Mouse (Mus musculus): ENCODE data around the gene Stxbp1. TPM values are rescaled to one million over a fixed set of nuclear protein-coding genes. Genes with fewer than 3 reads are reported as not detected.

The Stxbp1 gene
- 28.3 and 32.4 TPM in 2 replicates for polyA plus RNA-seq (2016; fragmentation: Nextera tagmentation; extraction: Ambion mirVana)

DNA sequence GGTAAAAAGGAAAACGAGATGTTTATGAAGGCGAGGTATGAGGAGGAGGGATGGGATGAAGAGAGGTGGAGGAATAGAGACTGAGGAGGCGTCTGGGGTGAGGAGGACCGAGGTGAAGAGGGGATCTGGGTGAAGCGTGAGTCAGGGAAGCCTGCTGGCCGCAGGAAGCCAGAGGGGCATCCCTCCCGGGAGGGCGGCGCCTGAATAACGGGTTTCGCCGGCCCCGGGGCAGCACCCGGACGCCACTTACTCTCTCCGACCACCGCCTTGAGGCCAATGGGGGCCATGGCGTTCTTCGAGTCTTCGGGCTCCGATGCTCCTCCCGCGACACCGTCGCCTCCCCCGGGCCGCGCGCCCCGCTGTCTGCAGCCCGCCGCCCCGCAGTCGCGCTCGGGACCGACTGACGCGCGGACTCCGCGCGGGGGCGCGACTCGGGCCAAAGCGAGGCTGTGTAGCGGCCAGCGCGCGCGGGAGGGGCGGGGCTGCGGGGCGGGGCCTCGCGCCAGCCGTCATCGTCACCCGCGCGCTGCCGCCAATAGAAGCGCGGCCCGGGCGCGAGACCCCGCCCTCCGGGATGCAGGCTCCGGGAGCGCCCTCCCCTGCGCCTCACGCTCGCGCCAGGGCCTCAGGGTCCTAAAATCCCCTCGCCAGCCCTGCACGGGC is at the start of gene Stxbp1:
Gene Stxbp1 (minus strand): TSS at position 441 of the 663 bp plus-strand sequence.
- Histone ChIP-seq H3K9me3 (no peaks in the 10 kb centered on the region), H3K4me2 (replicated peaks) (peak within 1 kb of the TSS; percentile 99), H3K36me3 (no peaks in the 10 kb centered on the region), H3K9ac (peak within 1 kb of the TSS; percentile 87), H3K4me3 (peak within 1 kb of the TSS; percentile 85), H3K27me3 (peaks cover under 1% of the 10 kb centered on the region; the same call in 1 of the 2 replicates), H3K27ac (peak within 1 kb of the TSS; percentile 74), H3K4me1 (peaks cover 8% of the 10 kb centered on the region; the same call in 1 of the 2 replicates)
- WGBS: 1% methylated on average over 48 of the region's 78 CpGs
- peak; percentile 91 for ATAC-seq (ENCODE audit: insufficient number of reproducible peaks, insufficient read depth, low FRiP score, low TSS enrichment)

- ATAC-seq (ENCODE audit: insufficient number of reproducible peaks, insufficient read depth, low FRiP score, low TSS enrichment): no peak
- Histone ChIP-seq H3K9ac (no peak overlapping the region), H3K4me3 (no peak overlapping the region), H3K27me3 (no peaks in the 10 kb centered on the region), H3K36me3 (0 out of 2 replicates have a peak, but pooled peaks cover 9% of the 10 kb centered on the region), H3K4me1 (peaks cover 34% of the 10 kb centered on the region), H3K4me2 (replicated peaks) (no peak overlapping the region), H3K27ac (peak overlapping the region; percentile 25; the same call in 1 of the 2 replicates), H3K9me3 (no peaks in the 10 kb centered on the region)
- WGBS: 52% methylated on average over 10 of the region's 10 CpGs
These were observed 49.6 kb upstream of the Stxbp1 start for GRCm38 (mm10) chr2:32896507-32897147.

DNA sequence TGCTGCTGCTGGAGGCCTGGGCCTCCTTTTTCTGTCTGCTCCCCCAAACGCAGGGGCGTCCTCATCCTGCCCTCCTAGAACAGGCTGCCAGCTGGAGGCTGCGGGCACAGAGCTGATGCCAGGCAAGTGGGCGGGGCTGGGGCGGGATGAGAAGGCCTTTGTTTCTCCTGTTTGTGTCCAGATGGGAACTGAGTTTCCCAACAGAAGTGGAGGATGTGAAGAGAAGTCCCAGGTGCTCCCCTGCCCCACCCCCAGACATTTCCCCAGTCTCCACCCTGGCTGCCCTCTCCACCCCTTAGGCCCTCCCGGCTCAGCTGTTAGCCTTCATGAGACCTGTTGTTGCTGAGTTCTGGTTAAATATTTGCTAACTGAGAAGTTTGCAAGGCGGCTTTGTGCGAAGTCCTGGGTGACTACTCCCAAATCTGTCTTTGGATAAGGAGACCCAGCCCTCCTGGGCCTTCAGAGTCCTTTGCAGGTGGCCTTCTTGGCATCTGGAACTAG is 48.6 kb upstream of the Stxbp1 start:
- no peak overlapping the region for H3K9ac ChIP-seq
- H3K27me3 ChIP-seq: no peaks in the 10 kb centered on the region
- 40% methylated on average over 8 of the region's 8 CpGs for WGBS
- no peaks in the 10 kb centered on the region for H3K9me3 ChIP-seq
- peak overlapping the region; percentile 25; the same call in 1 of the 2 replicates for H3K27ac ChIP-seq
- peaks cover 38% of the 10 kb centered on the region for H3K4me1 ChIP-seq
- H3K36me3 ChIP-seq: 0 out of 2 replicates have a peak, but pooled peaks cover 9% of the 10 kb centered on the region
- no peak overlapping the region for H3K4me2 ChIP-seq (replicated peaks)
- ATAC-seq (ENCODE audit: insufficient number of reproducible peaks, insufficient read depth, low FRiP score, low TSS enrichment): no peak
- H3K4me3 ChIP-seq: no peak overlapping the region

GRCm38 (mm10) chr2:32894097-32894496 is 47.1 kb upstream of the Stxbp1 start:
- no peaks in the 10 kb centered on the region for H3K27me3 ChIP-seq
- H3K9me3 ChIP-seq: no peaks in the 10 kb centered on the region
- H3K36me3 ChIP-seq: 0 out of 2 replicates have a peak, but pooled peaks cover 9% of the 10 kb centered on the region
- no peak for ATAC-seq (ENCODE audit: insufficient number of reproducible peaks, insufficient read depth, low FRiP score, low TSS enrichment)
- no peak overlapping the region for H3K27ac ChIP-seq
- no peak overlapping the region for H3K9ac ChIP-seq
- no peak overlapping the region for H3K4me2 ChIP-seq (replicated peaks)
- WGBS: 69% methylated on average over 2 of the region's 2 CpGs
- peaks cover 38% of the 10 kb centered on the region for H3K4me1 ChIP-seq
- H3K4me3 ChIP-seq: no peak overlapping the region

DNA sequence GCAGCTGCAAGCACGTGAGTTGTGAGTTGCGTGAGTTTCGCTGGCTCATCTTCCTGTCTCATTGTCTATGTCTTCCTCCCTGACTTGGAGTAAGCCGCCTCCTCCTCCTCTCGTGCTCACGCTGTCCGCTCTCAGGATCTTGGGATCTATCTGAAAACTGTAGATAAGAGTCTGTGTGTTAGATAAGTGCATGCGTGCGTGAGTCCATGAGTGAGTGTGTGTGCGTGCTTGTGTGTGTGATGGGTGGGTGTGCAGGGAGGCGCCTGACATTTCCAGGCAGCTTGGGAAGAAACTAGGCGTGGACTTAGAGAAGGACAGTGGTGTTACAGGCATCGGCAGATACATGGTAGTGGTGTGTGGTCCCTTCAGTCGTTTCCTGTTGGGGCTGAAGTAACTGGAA is 45.4 kb upstream of the Stxbp1 start:
- no peak overlapping the region for H3K9ac ChIP-seq
- no peaks in the 10 kb centered on the region for H3K27me3 ChIP-seq
- H3K9me3 ChIP-seq: no peaks in the 10 kb centered on the region
- no peak overlapping the region for H3K4me3 ChIP-seq
- H3K4me1 ChIP-seq: peaks cover 43% of the 10 kb centered on the region
- no peak for ATAC-seq (ENCODE audit: insufficient number of reproducible peaks, insufficient read depth, low FRiP score, low TSS enrichment)
- WGBS: 91% methylated on average over 14 of the region's 14 CpGs
- H3K36me3 ChIP-seq: 0 out of 2 replicates have a peak, but pooled peaks cover 9% of the 10 kb centered on the region
- no peak overlapping the region for H3K27ac ChIP-seq
- no peak overlapping the region for H3K4me2 ChIP-seq (replicated peaks)

DNA sequence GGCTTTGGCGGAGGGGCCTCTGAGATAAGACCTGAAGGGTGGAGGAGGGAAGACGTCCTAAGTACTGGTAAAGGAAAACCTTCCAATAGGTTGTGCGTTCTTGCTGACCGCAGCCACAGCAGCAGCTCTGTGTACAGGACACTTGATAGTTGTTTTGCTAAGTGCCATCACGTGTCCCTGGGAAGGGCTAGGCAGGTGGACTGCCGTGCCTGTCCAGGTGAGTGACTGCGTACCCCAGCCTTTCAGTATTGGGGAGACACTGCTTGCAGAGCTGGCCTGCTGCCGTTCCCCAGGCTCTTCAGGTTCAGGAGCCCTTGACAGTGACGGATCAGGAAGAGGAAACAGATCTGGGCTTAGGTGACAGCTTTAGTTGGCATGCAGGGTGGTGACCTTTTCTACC is 44.2 kb upstream of the Stxbp1 start:
- WGBS: 66% methylated on average over 9 of the region's 9 CpGs
- Histone ChIP-seq H3K27ac (no peak overlapping the region), H3K9me3 (no peaks in the 10 kb centered on the region), H3K27me3 (no peaks in the 10 kb centered on the region), H3K36me3 (0 out of 2 replicates have a peak, but pooled peaks cover 9% of the 10 kb centered on the region), H3K4me2 (replicated peaks) (no peak overlapping the region), H3K9ac (no peak overlapping the region), H3K4me1 (peaks cover 36% of the 10 kb centered on the region), H3K4me3 (no peak overlapping the region)
- no peak for ATAC-seq (ENCODE audit: insufficient number of reproducible peaks, insufficient read depth, low FRiP score, low TSS enrichment)

DNA sequence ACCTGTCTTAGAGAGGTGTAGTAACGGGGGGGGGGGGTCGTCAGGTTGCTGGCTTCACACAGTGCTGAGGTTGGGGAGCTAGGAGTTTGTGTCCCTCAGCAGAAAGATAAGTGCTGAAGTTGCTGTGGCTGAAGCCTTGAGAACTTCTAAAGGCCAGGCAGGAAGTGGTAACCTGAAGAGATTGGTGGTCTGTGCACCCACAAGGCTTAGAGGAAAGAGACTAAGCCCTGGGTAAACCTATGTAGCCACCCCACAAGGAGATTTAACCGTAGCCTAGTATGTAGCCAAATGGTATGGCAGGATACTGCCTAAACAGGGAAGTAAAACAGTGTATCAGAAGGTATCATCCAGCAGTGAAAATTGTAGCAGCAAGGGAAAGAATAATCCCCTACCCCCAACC is 43.2 kb upstream of the Stxbp1 start:
- 88% methylated on average over 3 of the region's 3 CpGs for WGBS
- H3K4me3 ChIP-seq: no peak overlapping the region
- no peaks in the 10 kb centered on the region for H3K27me3 ChIP-seq
- H3K4me2 ChIP-seq (replicated peaks): no peak overlapping the region
- peaks cover 26% of the 10 kb centered on the region for H3K4me1 ChIP-seq
- ATAC-seq (ENCODE audit: insufficient number of reproducible peaks, insufficient read depth, low FRiP score, low TSS enrichment): no peak
- H3K9ac ChIP-seq: no peak overlapping the region
- H3K9me3 ChIP-seq: no peaks in the 10 kb centered on the region
- H3K27ac ChIP-seq: no peak overlapping the region
- 0 out of 2 replicates have a peak, but pooled peaks cover 9% of the 10 kb centered on the region for H3K36me3 ChIP-seq

GRCm38 (mm10) chr2:32888551-32888950 is 41.5 kb upstream of the Stxbp1 start:
- Histone ChIP-seq H3K4me2 (replicated peaks) (no peak overlapping the region), H3K27me3 (no peaks in the 10 kb centered on the region), H3K9me3 (no peaks in the 10 kb centered on the region), H3K4me1 (peaks cover 38% of the 10 kb centered on the region), H3K36me3 (0 out of 2 replicates have a peak, but pooled peaks cover 12% of the 10 kb centered on the region), H3K9ac (no peak overlapping the region), H3K27ac (peak overlapping the region; percentile 86), H3K4me3 (no peak overlapping the region)
- 20% methylated on average over 3 of the region's 3 CpGs for WGBS
- peak; percentile 61; the same call in 1 of the 2 replicates for ATAC-seq (ENCODE audit: insufficient number of reproducible peaks, insufficient read depth, low FRiP score, low TSS enrichment)

DNA sequence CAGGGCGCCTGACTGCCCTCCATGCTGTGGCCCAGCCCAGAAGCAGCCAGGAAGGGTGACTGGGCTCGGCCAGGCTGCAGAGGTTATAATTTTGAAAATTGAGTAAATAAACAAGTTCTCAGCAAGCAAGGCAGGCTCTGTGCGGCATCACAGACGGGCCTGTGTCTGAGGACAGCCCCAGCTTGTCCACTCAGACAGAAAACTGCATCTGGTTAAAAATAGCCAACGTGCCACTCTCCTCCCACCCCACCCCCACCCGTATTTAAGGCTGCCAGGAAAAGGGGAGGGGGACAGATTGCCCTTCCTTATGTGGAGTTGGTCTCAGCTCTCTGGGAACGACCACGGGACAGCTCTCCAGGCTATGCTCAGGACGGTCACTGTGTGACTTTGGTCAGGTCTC is 41.0 kb upstream of the Stxbp1 start:
- 0 out of 2 replicates have a peak, but pooled peaks cover 12% of the 10 kb centered on the region for H3K36me3 ChIP-seq
- peaks cover 41% of the 10 kb centered on the region for H3K4me1 ChIP-seq
- H3K4me3 ChIP-seq: no peak overlapping the region
- H3K27me3 ChIP-seq: no peaks in the 10 kb centered on the region
- ATAC-seq (ENCODE audit: insufficient number of reproducible peaks, insufficient read depth, low FRiP score, low TSS enrichment): no peak
- peak overlapping the region; percentile 86 for H3K27ac ChIP-seq
- H3K9ac ChIP-seq: no peak overlapping the region
- H3K4me2 ChIP-seq (replicated peaks): 0 out of 2 replicates have a peak overlapping the region, but pooled peaks have one; percentile 17
- H3K9me3 ChIP-seq: no peaks in the 10 kb centered on the region
- WGBS: 10% methylated on average over 9 of the region's 9 CpGs

GRCm38 (mm10) chr2:32884745-32885144 is 37.7 kb upstream of the Stxbp1 start:
- 19% methylated on average over 7 of the region's 7 CpGs for WGBS
- Histone ChIP-seq H3K4me3 (no peak overlapping the region), H3K4me2 (replicated peaks) (no peak overlapping the region), H3K27ac (peak overlapping the region; percentile 77), H3K27me3 (no peaks in the 10 kb centered on the region), H3K36me3 (0 out of 2 replicates have a peak, but pooled peaks cover 3% of the 10 kb centered on the region), H3K9me3 (no peaks in the 10 kb centered on the region), H3K9ac (no peak overlapping the region), H3K4me1 (peaks cover 71% of the 10 kb centered on the region)
- ATAC-seq (ENCODE audit: insufficient number of reproducible peaks, insufficient read depth, low FRiP score, low TSS enrichment): no peak

- Histone ChIP-seq H3K36me3 (0 out of 2 replicates have a peak, but pooled peaks cover 3% of the 10 kb centered on the region), H3K4me2 (replicated peaks) (peak overlapping the region; percentile 32), H3K4me1 (peaks cover 78% of the 10 kb centered on the region), H3K9ac (no peak overlapping the region), H3K4me3 (no peak overlapping the region), H3K27me3 (no peaks in the 10 kb centered on the region), H3K9me3 (no peaks in the 10 kb centered on the region), H3K27ac (peak overlapping the region; percentile 81)
- WGBS: 38% methylated on average over 14 of the region's 21 CpGs
- ATAC-seq (ENCODE audit: insufficient number of reproducible peaks, insufficient read depth, low FRiP score, low TSS enrichment): no peak
These were observed 35.4 kb upstream of the Stxbp1 start for GRCm38 (mm10) chr2:32882283-32883043.
